8 mouse cellular contexts compared by ENCODE assay signal in genomic region chr2:120026984-120027949, GRCm38 (mm10). TPM values are rescaled to one million over a fixed set of nuclear protein-coding genes. Genes with fewer than 3 reads are reported as not detected.
A peak's percentile ranks its signal among the peaks of the same experiment; 100 is the strongest.
DNase-seq lines count a peak whose midpoint lies in the region; ATAC-seq and TF ChIP-seq lines count a peak whose summit lies in the region.

Jmjd7 (plus strand) TSS chr2:120027483.
Gm28042 (plus strand) TSS chr2:120027493.

- H3K4me1 ChIP-seq in ES-E14 (ENCODE audit: control insufficient read depth in 2 of 2, insufficient read depth in 2 of 2, low read length in 2 of 2, poor library complexity in 1 of 2) = peaks cover 0 to 4% of the 10 kb centered on the region in 2 experiments; a peak in 2 of 4 replicates
- peaks cover 18% of the 10 kb centered on the region for H3K4me1 ChIP-seq in forebrain, embryonic 15.5 days
- H3K4me1 ChIP-seq in lung, embryonic 15.5 days = peaks cover 18% of the 10 kb centered on the region

- H3K27me3 ChIP-seq in forebrain, embryonic 15.5 days = no peaks in the 10 kb centered on the region
- H3K27me3 ChIP-seq in lung, embryonic 15.5 days = no peaks in the 10 kb centered on the region

- in situ Hi-C loops in ES-E14 (cut with MboI; ENCODE audit: low sequenced_read_pairs in 2 of 2, unreplicated experiment in 2 of 2) = no loop called here

- H3K4me3 ChIP-seq in ES-E14 (ENCODE audit: insufficient read depth in 1 of 2, low read depth in 1 of 2, low read length in 2 of 2, poor library complexity in 1 of 2, severe bottlenecking in 1 of 2) = peak within 1 kb of the TSS; percentile 74 to 99
- H3K4me3 ChIP-seq in forebrain, embryonic 15.5 days = peak within 1 kb of the TSS; percentile 73
- H3K4me3 ChIP-seq in lung, embryonic 15.5 days = peak within 1 kb of the TSS; percentile 82

- peak; percentile 86 for DNase-seq in ES-E14 (ENCODE audit: low read depth, low spot score)
- peak; percentile 86 for DNase-seq in cerebellum, adult 11-12 months
- peak; percentile 91 to 94 for DNase-seq in heart, postnatal 36 days
- peak; percentile 77 to 83 for DNase-seq in layer of hippocampus, adult 8-10 months (ENCODE audit: low spot score in 2 of 2)
- peak; percentile 84 for DNase-seq in ovary, adult 18-20 months (ENCODE audit: low spot score)
- peak; percentile 94 for DNase-seq in thymus, postnatal 0 days (ENCODE audit: low spot score)

- intact Hi-C loops in heart, postnatal 36 days (cut with DNase I) = loop anchor here (5.0 kb wide), 1 partner anchor 130 kb away; no protein-coding TSS in a partner anchor

- peak within 1 kb of the TSS; percentile 42; the same call in 1 of the 2 replicates for H3K27ac ChIP-seq in ES-E14 (ENCODE audit: insufficient read depth, low read depth, low read length, poor library complexity, severe bottlenecking)
- peak within 1 kb of the TSS; percentile 87 for H3K27ac ChIP-seq in forebrain, embryonic 15.5 days (replicated peaks)
- H3K27ac ChIP-seq in lung, embryonic 15.5 days = peak within 1 kb of the TSS; percentile 93

- no peaks in the 10 kb centered on the region for H3K9me3 ChIP-seq in ES-E14 (ENCODE audit: control insufficient read depth, insufficient read depth, low read depth, low read length)
- H3K9me3 ChIP-seq in forebrain, embryonic 15.5 days = no peaks in the 10 kb centered on the region
- no peaks in the 10 kb centered on the region for H3K9me3 ChIP-seq in lung, embryonic 15.5 days

- H3K4me2 ChIP-seq in forebrain, embryonic 15.5 days (replicated peaks) = peak within 1 kb of the TSS; percentile 69
- H3K4me2 ChIP-seq in lung, embryonic 15.5 days = peak within 1 kb of the TSS; percentile 71

- 5% methylated on average over 50 of the region's 50 CpGs for WGBS in forebrain, embryonic 15.5 days
- 6% methylated on average over 46 of the region's 50 CpGs for WGBS in lung, embryonic 15.5 days

- H3K36me3 ChIP-seq in ES-E14 (ENCODE audit: control insufficient read depth, insufficient read depth, low read length, poor library complexity, severe bottlenecking) = peaks cover 15% of the 10 kb centered on the region; the same call in 1 of the 2 replicates
- peaks cover 27% of the 10 kb centered on the region for H3K36me3 ChIP-seq in forebrain, embryonic 15.5 days
- peaks cover 37% of the 10 kb centered on the region for H3K36me3 ChIP-seq in lung, embryonic 15.5 days

- peak within 1 kb of the TSS; percentile 77 for H3K9ac ChIP-seq in ES-E14 (ENCODE audit: insufficient read depth, low read depth, low read length, poor library complexity, severe bottlenecking)
- H3K9ac ChIP-seq in forebrain, embryonic 15.5 days (replicated peaks) = peak within 1 kb of the TSS; percentile 80
- H3K9ac ChIP-seq in lung, embryonic 15.5 days = peak within 1 kb of the TSS; percentile 93

- peak; percentile 91 for ATAC-seq in forebrain, embryonic 15.5 days (replicated peaks)
- peak; percentile 86 for ATAC-seq in lung, embryonic 15.5 days (ENCODE audit: borderline replicate concordance, extremely low read depth, low FRiP score, low TSS enrichment)

TF ChIP-seq in ES-E14, 5 proteins besides CTCF, POLR2A, EP300 and RAD21:
- TF ChIP-seq HCFC1 (IDR thresholded peaks at IDR 0.05; ENCODE audit: borderline replicate concordance, insufficient read depth, low read length) (no peak), ZNF384 (IDR thresholded peaks at IDR 0.05; ENCODE audit: low read depth, low read length) (no peak), MAFK (IDR thresholded peaks at IDR 0.05; ENCODE audit: insufficient read depth, low read depth, low read length) (no peak), CHD2 (IDR thresholded peaks at IDR 0.05; ENCODE audit: low read depth, low read length) (no peak), ZC3H11A (IDR thresholded peaks at IDR 0.05; ENCODE audit: borderline replicate concordance, low read depth, low read length) (no peak)

RNA-seq across cellular contexts. Expression of gene Jmjd7, which starts in this region (rescaled TPM):
- total RNA-seq in ES-E14 (2012; rRNA removed) = 7.2 and 12.6 TPM in 2 replicates
- polyA plus RNA-seq in forebrain, embryonic 15.5 days (2015; fragmentation: Nextera tagmentation; extraction: Ambion mirVana) = 19.1 and 19.6 TPM in 2 replicates
- total RNA-seq in heart, postnatal 36 days (2021) = 1 to 10 TPM; 7.7 to 8.2 TPM
- 1 to 10 TPM; 3.6 to 5.7 (median 4.2) TPM for total RNA-seq in layer of hippocampus, adult 8-10 months (2022)
- polyA plus RNA-seq in lung, embryonic 15.5 days (2015; fragmentation: Nextera tagmentation; extraction: Ambion mirVana) = 20.0 and 21.2 TPM in 2 replicates
- 18.3 and 22.1 TPM in 2 replicates for polyA plus RNA-seq in thymus, postnatal 0 days (2015; fragmentation: Nextera tagmentation; extraction: Ambion mirVana)

RNA-seq across cellular contexts. Expression of gene Gm28042, which starts in this region (rescaled TPM):
- total RNA-seq in ES-E14 (2012; rRNA removed) = 2.9 and 7.3 TPM in 2 replicates
- 5.0 and 5.1 TPM in 2 replicates for polyA plus RNA-seq in forebrain, embryonic 15.5 days (2015; fragmentation: Nextera tagmentation; extraction: Ambion mirVana)
- 1 to 10 TPM in 1 of 2 experiments, under 1 TPM in 1; 0.68 to 1.3 TPM for total RNA-seq in heart, postnatal 36 days (2021)
- total RNA-seq in layer of hippocampus, adult 8-10 months (2022) = 1 to 10 TPM; 1.9 to 7.8 (median 3.4) TPM
- 2.1 and 3.1 TPM in 2 replicates for polyA plus RNA-seq in lung, embryonic 15.5 days (2015; fragmentation: Nextera tagmentation; extraction: Ambion mirVana)
- polyA plus RNA-seq in thymus, postnatal 0 days (2015; fragmentation: Nextera tagmentation; extraction: Ambion mirVana) = 0.70 and 1.3 TPM in 2 replicates

Comparison
In these comparisons a context has a peak if more than half of its experiments do, and no peak if none do; other contexts are left out.
1. Peak in every context shown above with its lines: DNase-seq, ATAC-seq, H3K4me3 ChIP-seq and H3K27ac ChIP-seq.
2. H3K27ac ChIP-seq: peak in every context shown above with its lines; median percentile 93 in lung, embryonic 15.5 days; 87 in forebrain, embryonic 15.5 days; 42 in ES-E14.